Mouse (Mus musculus): ENCODE results near the gene Map1lc3b. TPM values are rescaled to one million over a fixed set of nuclear protein-coding genes. Genes with fewer than 3 reads are reported as not detected.

The Map1lc3b gene
- 198 and 202 TPM in 2 replicates for polyA plus RNA-seq (2014; fragmentation: Nextera tagmentation; extraction: Ambion mirVana)

- H3K4me2 ChIP-seq, result peak within 1 kb of the TSS; percentile 83
- H3K36me3 ChIP-seq (ENCODE audit: insufficient read depth), result peaks cover 13% of the 10 kb centered on the region; the same call in 1 of the 2 replicates
- no peaks in the 10 kb centered on the region for H3K9me3 ChIP-seq (ENCODE audit: low read depth, low read length)
- TF ChIP-seq CTCF (IDR thresholded peaks at IDR 0.05; ENCODE audit: low read depth), result no peak
- peak within 1 kb of the TSS; percentile 70 for H3K27ac ChIP-seq (ENCODE audit: low read depth)
- peaks cover 5% of the 10 kb centered on the region; the same call in 1 of the 2 replicates for H3K4me1 ChIP-seq (ENCODE audit: insufficient read depth)
- DNase-seq, result peak; percentile 98
- ATAC-seq (ENCODE audit: insufficient read depth), result peak; percentile 85
- WGBS, result under 1% methylated on average over 91 of the region's 94 CpGs
- peak within 1 kb of the TSS; percentile 87 for H3K4me3 ChIP-seq (ENCODE audit: low read depth, low read length)
- no peaks in the 10 kb centered on the region for H3K27me3 ChIP-seq (ENCODE audit: insufficient read depth, low read length)
- H3K9ac ChIP-seq, result peak within 1 kb of the TSS; percentile 81
Measured at GRCm38 (mm10) chr8:121590203-121591177, at the start of gene Map1lc3b. Gene Map1lc3b (plus strand): TSS chr8:121590361.

- Histone ChIP-seq H3K9ac (no peak overlapping the region), H3K27me3 (ENCODE audit: insufficient read depth, low read length) (no peaks in the 10 kb centered on the region), H3K4me2 (no peak overlapping the region), H3K4me1 (ENCODE audit: insufficient read depth) (no peaks in the 10 kb centered on the region), H3K4me3 (ENCODE audit: low read depth, low read length) (no peak overlapping the region), H3K9me3 (ENCODE audit: low read depth, low read length) (no peaks in the 10 kb centered on the region), H3K36me3 (ENCODE audit: insufficient read depth) (no peaks in the 10 kb centered on the region), H3K27ac (ENCODE audit: low read depth) (no peak overlapping the region)
- no peak for DNase-seq
- TF ChIP-seq CTCF (IDR thresholded peaks at IDR 0.05; ENCODE audit: low read depth), result no peak
- ATAC-seq (ENCODE audit: insufficient read depth), result no peak
- WGBS, result 72% methylated on average over 19 of the region's 19 CpGs
Measured at GRCm38 (mm10) chr8:121541862-121542261, 48.3 kb upstream of the Map1lc3b start.

- WGBS, result 51% methylated on average over 13 of the region's 13 CpGs
- Histone ChIP-seq H3K4me2 (no peak overlapping the region), H3K27me3 (ENCODE audit: insufficient read depth, low read length) (no peaks in the 10 kb centered on the region), H3K4me3 (ENCODE audit: low read depth, low read length) (no peak overlapping the region), H3K36me3 (ENCODE audit: insufficient read depth) (no peaks in the 10 kb centered on the region), H3K9ac (no peak overlapping the region), H3K4me1 (ENCODE audit: insufficient read depth) (no peaks in the 10 kb centered on the region), H3K27ac (ENCODE audit: low read depth) (no peak overlapping the region), H3K9me3 (ENCODE audit: low read depth, low read length) (no peaks in the 10 kb centered on the region)
- TF ChIP-seq CTCF (IDR thresholded peaks at IDR 0.05; ENCODE audit: low read depth), result no peak
- DNase-seq (no peak), ATAC-seq (ENCODE audit: insufficient read depth) (0 out of 2 replicates have a peak, but pooled peaks have one; percentile 7)
Measured at GRCm38 (mm10) chr8:121542901-121543300, 47.3 kb upstream of the Map1lc3b start.

GRCm38 (mm10) chr8:121544276-121544785 is 45.8 kb upstream of the Map1lc3b start, which contains the start of gene 1700018B08Rik:
Gene 1700018B08Rik (minus strand): TSS chr8:121544320.
- TF ChIP-seq CTCF (IDR thresholded peaks at IDR 0.05; ENCODE audit: low read depth), result no peak
- H3K4me3 ChIP-seq (ENCODE audit: low read depth, low read length), result no peak within 1 kb of the TSS
- no peaks in the 10 kb centered on the region for H3K4me1 ChIP-seq (ENCODE audit: insufficient read depth)
- no peak within 1 kb of the TSS for H3K9ac ChIP-seq
- H3K9me3 ChIP-seq (ENCODE audit: low read depth, low read length), result no peaks in the 10 kb centered on the region
- H3K36me3 ChIP-seq (ENCODE audit: insufficient read depth), result 0 out of 2 replicates have a peak, but pooled peaks cover 6% of the 10 kb centered on the region
- no peaks in the 10 kb centered on the region for H3K27me3 ChIP-seq (ENCODE audit: insufficient read depth, low read length)
- no peak for ATAC-seq (ENCODE audit: insufficient read depth)
- H3K4me2 ChIP-seq, result no peak within 1 kb of the TSS
- no peak for DNase-seq
- WGBS, result 83% methylated on average over 12 of the region's 12 CpGs
- H3K27ac ChIP-seq (ENCODE audit: low read depth), result no peak within 1 kb of the TSS

GRCm38 (mm10) chr8:121544936-121545335 is 45.2 kb upstream of the Map1lc3b start:
- H3K9ac ChIP-seq, result no peak overlapping the region
- ATAC-seq (ENCODE audit: insufficient read depth), result no peak

GRCm38 (mm10) chr8:121547132-121547531 is 43.0 kb upstream of the Map1lc3b start:
- H3K4me1 ChIP-seq (ENCODE audit: insufficient read depth), result no peaks in the 10 kb centered on the region
- WGBS, result 7% methylated on average over 7 of the region's 7 CpGs
- peak; percentile 39; the same call in 1 of the 2 replicates for ATAC-seq (ENCODE audit: insufficient read depth)
- peak; percentile 95 for TF ChIP-seq CTCF (IDR thresholded peaks at IDR 0.05; ENCODE audit: low read depth)
- no peak overlapping the region for H3K4me2 ChIP-seq
- H3K9me3 ChIP-seq (ENCODE audit: low read depth, low read length), result no peaks in the 10 kb centered on the region
- peak; percentile 92 for DNase-seq
- no peak overlapping the region for H3K27ac ChIP-seq (ENCODE audit: low read depth)
- peaks cover 31% of the 10 kb centered on the region; the same call in 1 of the 2 replicates for H3K36me3 ChIP-seq (ENCODE audit: insufficient read depth)
- no peaks in the 10 kb centered on the region for H3K27me3 ChIP-seq (ENCODE audit: insufficient read depth, low read length)
- H3K9ac ChIP-seq, result no peak overlapping the region
- H3K4me3 ChIP-seq (ENCODE audit: low read depth, low read length), result no peak overlapping the region

More at GRCm38 (mm10) chr8:121544936-121545335, 45.2 kb upstream of the Map1lc3b start:
- H3K4me1 ChIP-seq (ENCODE audit: insufficient read depth), result no peaks in the 10 kb centered on the region
- 0 out of 2 replicates have a peak, but pooled peaks cover 12% of the 10 kb centered on the region for H3K36me3 ChIP-seq (ENCODE audit: insufficient read depth)
- no peak overlapping the region for H3K4me3 ChIP-seq (ENCODE audit: low read depth, low read length)
- no peak for TF ChIP-seq CTCF (IDR thresholded peaks at IDR 0.05; ENCODE audit: low read depth)
- H3K9me3 ChIP-seq (ENCODE audit: low read depth, low read length), result no peaks in the 10 kb centered on the region
- WGBS, result 62% methylated on average over 11 of the region's 11 CpGs
- no peaks in the 10 kb centered on the region for H3K27me3 ChIP-seq (ENCODE audit: insufficient read depth, low read length)
- no peak overlapping the region for H3K4me2 ChIP-seq
- no peak overlapping the region for H3K27ac ChIP-seq (ENCODE audit: low read depth)
- no peak for DNase-seq

GRCm38 (mm10) chr8:121550056-121550455 is 40.1 kb upstream of the Map1lc3b start:
- Histone ChIP-seq H3K4me3 (ENCODE audit: low read depth, low read length) (no peak overlapping the region), H3K27ac (ENCODE audit: low read depth) (no peak overlapping the region), H3K4me2 (no peak overlapping the region), H3K36me3 (ENCODE audit: insufficient read depth) (peaks cover 58% of the 10 kb centered on the region), H3K9me3 (ENCODE audit: low read depth, low read length) (no peaks in the 10 kb centered on the region), H3K9ac (no peak overlapping the region), H3K27me3 (ENCODE audit: insufficient read depth, low read length) (no peaks in the 10 kb centered on the region), H3K4me1 (ENCODE audit: insufficient read depth) (no peaks in the 10 kb centered on the region)
- ATAC-seq (ENCODE audit: insufficient read depth), result 0 out of 2 replicates have a peak, but pooled peaks have one; percentile 32
- 69% methylated on average over 6 of the region's 6 CpGs for WGBS
- TF ChIP-seq CTCF (IDR thresholded peaks at IDR 0.05; ENCODE audit: low read depth), result no peak
- no peak for DNase-seq

Measured in lung, embryonic 14.5 days (tissue).